Mouse (Mus musculus): ENCODE measurements around the gene 9330182L06Rik. TPM values are rescaled to one million over a fixed set of nuclear protein-coding genes. Genes with fewer than 3 reads are reported as not detected.

The 9330182L06Rik gene
- total and polyA plus RNA-seq, 2 experiments, result 0.20 to 0.46 TPM

- no peak for DNase-seq (ENCODE audit: extremely low read depth, low read depth, low spot score)
- Histone ChIP-seq H3K27ac (replicated peaks; ENCODE audit: insufficient read depth, low read depth, low read length) (no peak overlapping the region), H3K9ac (ENCODE audit: low read depth, low read length) (no peak overlapping the region), H3K79me2 (ENCODE audit: control insufficient read depth, insufficient read depth, low read length) (no peaks in the 10 kb centered on the region), H3K36me3 (ENCODE audit: control insufficient read depth, insufficient read depth, low read length) (no peaks in the 10 kb centered on the region), H3K4me3 (ENCODE audit: insufficient read depth, low read depth, low read length) (no peak overlapping the region), H3K27me3 (ENCODE audit: control insufficient read depth, insufficient read depth, low read length) (no peaks in the 10 kb centered on the region), H3K4me1 (ENCODE audit: control insufficient read depth, insufficient read depth, low read length) (no peaks in the 10 kb centered on the region)
- TF ChIP-seq POLR2A (IDR thresholded peaks at IDR 0.05; ENCODE audit: extremely low read depth, insufficient read depth, low read length) (no peak), CTCF (IDR thresholded peaks at IDR 0.05; ENCODE audit: low read depth, low read length) (no peak)
- WGBS, result 89% methylated on average over 1 of the region's 1 CpGs
Measured at GRCm38 (mm10) chr5:9511027-9511426, 245.1 kb downstream of the 9330182L06Rik start.

- Histone ChIP-seq H3K4me3 (ENCODE audit: insufficient read depth, low read depth, low read length) (no peak overlapping the region), H3K27ac (replicated peaks; ENCODE audit: insufficient read depth, low read depth, low read length) (no peak overlapping the region), H3K27me3 (ENCODE audit: control insufficient read depth, insufficient read depth, low read length) (no peaks in the 10 kb centered on the region; the same call in 1 of the 2 replicates), H3K36me3 (ENCODE audit: control insufficient read depth, insufficient read depth, low read length) (no peaks in the 10 kb centered on the region), H3K4me1 (ENCODE audit: control insufficient read depth, insufficient read depth, low read length) (no peaks in the 10 kb centered on the region), H3K9ac (ENCODE audit: low read depth, low read length) (no peak overlapping the region), H3K79me2 (ENCODE audit: control insufficient read depth, insufficient read depth, low read length) (no peaks in the 10 kb centered on the region)
- TF ChIP-seq CTCF (IDR thresholded peaks at IDR 0.05; ENCODE audit: low read depth, low read length), result no peak
- TF ChIP-seq POLR2A (IDR thresholded peaks at IDR 0.05; ENCODE audit: extremely low read depth, insufficient read depth, low read length), result no peak
- no peak for DNase-seq (ENCODE audit: extremely low read depth, low read depth, low spot score)
- 77% methylated on average over 4 of the region's 4 CpGs for WGBS
Measured at GRCm38 (mm10) chr5:9525507-9525906, 259.6 kb downstream of the 9330182L06Rik start.

Other genes with a start within 250 kb of the 9330182L06Rik start
- gene Tmem243, start 165.4 kb upstream of the 9330182L06Rik start, total RNA-seq (2014; rRNA removed), result 79.5 and 96.6 TPM in 2 replicates
- 62.1 and 73.2 TPM in 2 replicates for gene Tmem243, start 165.4 kb upstream of the 9330182L06Rik start, polyA plus RNA-seq (2012; rRNA removed)
- gene Dmtf1, start 104.3 kb upstream of the 9330182L06Rik start, total RNA-seq (2014; rRNA removed), result 15.9 and 17.8 TPM in 2 replicates
- 4.7 and 5.8 TPM in 2 replicates for gene Dmtf1, start 104.3 kb upstream of the 9330182L06Rik start, polyA plus RNA-seq (2012; rRNA removed)

All from liver, adult 2 months (tissue).